Mouse (Mus musculus) lung, adult 2 months (tissue): ENCODE results near the gene Aldh3a2.

Source experiments
- CTCF ChIP-seq: fragments of 200-500 bp; IDR thresholded peaks from 2 replicates; pipeline ENCODE4 v1.5.1; 2011; ENCODE audit warnings: mild to moderate bottlenecking, low read length, control low read depth; ENCODE audit not compliant: insufficient read depth
- POLR2A ChIP-seq: fragments of 200-500 bp; IDR thresholded peaks from 2 replicates; pipeline ENCODE4 v1.6.1; 2011; ENCODE audit warnings: low read depth, mild to moderate bottlenecking, control low read depth, low read length, borderline replicate concordance; ENCODE audit errors: extremely low read depth

DNA sequence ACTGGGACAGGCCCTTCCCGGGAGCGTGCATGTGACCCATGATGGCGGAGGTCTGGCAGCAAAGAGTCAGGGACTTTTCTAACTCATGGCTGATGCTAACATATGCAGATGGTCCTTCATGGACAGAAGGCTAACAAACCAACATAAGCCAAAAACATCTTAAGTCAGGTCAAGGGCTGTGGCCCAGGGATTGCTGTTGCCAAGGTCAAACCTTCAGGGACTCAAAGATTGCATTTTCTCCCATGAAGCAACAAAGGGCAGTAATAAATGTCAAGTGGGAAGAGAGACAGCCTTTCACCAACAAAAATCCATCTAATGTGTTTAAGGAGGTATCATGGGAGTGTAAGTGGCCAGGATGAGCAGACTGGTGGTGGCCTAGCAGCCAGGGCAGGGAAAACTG, 61.1 kb downstream of the Aldh3a2 start:
- TF ChIP-seq CTCF (no peak), POLR2A (no peak)
